Mouse (Mus musculus): ENCODE results near the gene Zbtb20.

- TF ChIP-seq TAL1 (IDR thresholded peaks at IDR 0.05; ENCODE audit: low read length), result no peak
- TF ChIP-seq GATA1 (IDR thresholded peaks at IDR 0.05; ENCODE audit: low read length), result no peak
Measured at GRCm38 (mm10) chr16:43381183-43381582, 505.5 kb downstream of the Zbtb20 start.

Measured in erythroblast, embryonic 14.5 days (primary cell).